Mouse (Mus musculus): ENCODE measurements around the gene 3110082I17Rik.

Gene 3110082I17Rik

DNA sequence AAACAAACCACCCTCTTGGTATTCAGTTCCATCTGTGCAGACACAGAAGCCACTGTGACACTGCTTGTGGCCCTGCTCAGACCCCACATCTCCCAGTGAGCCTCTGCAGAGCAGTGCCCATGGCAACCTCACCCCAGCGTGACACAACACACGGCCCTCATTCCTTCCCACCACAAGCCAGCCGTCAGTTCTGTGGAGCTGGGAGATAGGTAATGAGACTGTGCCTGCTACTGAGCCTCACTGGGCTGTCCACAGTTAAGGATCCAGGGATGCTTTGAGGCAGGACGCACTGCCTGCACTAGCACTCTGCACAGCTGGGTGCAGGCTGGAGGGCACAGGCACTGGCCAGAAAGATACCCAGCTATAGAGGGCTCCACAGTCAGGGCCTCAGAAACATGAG, 10.4 kb downstream of the 3110082I17Rik start:
- peak; percentile 15 for DNase-seq (ENCODE audit: low spot score)

DNA sequence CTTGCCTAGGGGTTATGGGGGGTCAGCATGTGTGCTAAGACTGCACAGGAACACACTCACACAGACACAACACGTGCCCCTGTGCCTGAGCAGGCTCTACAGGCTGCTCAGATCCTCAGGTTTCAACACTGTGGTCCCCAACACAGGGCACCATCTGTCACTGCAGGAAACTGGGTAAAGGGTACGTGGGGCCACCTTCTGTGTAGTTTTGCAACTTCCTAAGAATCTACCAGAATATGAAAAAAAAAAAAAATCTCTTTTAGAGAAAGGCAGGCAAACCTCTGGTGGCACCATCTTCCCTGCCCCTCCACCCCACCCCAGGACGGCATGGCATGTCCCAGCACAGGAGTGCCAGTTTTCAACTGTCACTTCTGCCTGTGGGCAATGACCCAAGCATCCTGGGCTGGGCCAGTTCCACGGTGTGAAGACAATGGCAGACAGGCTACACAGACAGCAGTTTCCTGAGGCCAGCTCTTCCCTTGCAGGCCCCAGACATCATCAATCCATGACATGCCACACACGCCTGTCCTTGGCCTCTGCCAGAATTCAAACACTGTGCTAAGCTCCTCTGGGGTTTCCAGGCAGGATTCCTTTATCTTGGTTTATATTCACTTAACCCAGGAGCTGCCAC, 11.1 kb downstream of the 3110082I17Rik start:
- no peak for DNase-seq (ENCODE audit: low spot score)

- DNase-seq (ENCODE audit: low spot score): no peak
These were observed 12.3 kb downstream of the 3110082I17Rik start for GRCm38 (mm10) chr5:139448025-139448424.

DNA sequence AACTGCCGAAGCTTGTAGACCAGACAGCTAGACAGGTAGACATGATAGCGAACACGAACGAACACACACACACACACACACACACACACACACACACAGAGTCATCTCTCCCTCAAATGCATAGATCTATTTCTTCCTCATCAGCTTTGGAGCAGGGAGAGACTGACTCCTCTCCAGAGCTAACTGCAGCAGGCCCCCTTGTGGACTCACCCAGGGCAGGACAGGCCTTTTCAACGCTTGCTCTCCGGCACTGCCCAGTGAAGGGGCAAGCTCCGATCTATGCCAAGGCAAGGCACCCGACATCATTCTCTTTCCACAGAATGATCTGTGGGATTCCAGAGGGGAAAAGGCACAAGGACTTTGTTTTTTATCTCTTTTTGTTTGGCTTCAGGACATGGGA, 15.1 kb downstream of the 3110082I17Rik start:
- no peak for DNase-seq (ENCODE audit: low spot score)

DNA sequence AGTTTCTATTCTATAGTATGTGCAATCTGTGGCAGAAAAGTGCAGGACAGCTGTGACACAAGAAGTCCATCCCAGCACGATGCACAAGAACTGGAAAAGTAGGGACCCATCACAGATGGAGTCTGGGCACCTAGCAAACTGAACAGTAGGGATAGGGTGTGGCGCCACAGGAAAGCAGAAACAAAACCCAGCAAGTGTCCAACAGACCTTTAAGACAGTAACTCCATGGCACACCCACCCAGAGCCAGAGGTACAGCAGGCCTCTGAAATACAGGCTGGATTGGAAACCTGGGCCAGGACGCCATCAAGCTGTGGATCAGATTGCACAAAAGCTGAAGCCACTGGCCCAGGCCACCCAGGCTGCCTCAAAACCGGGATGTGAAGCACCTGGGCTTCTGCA, 17.4 kb downstream of the 3110082I17Rik start:
- no peak for DNase-seq (ENCODE audit: low spot score)

DNA sequence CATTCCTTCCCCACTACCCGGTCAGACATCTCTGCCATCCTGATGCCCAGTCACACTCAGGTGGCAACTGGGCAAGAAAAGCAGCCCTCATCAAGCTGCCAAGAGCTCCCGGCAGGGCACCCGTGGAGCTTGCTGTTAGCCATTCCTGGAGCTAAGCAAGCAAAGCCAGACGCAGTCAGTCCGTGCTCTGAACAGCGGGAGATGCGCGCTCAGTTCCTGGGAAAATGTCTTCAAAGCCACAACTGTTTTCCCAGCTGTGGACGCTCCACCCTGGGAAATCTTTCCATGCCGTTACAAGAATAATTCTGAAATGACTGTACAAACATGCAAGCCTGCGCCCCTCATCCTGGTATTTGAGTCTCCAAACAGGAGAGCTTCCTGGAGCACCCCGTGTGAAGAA, 17.9 kb downstream of the 3110082I17Rik start:
- DNase-seq (ENCODE audit: low spot score): no peak

DNA sequence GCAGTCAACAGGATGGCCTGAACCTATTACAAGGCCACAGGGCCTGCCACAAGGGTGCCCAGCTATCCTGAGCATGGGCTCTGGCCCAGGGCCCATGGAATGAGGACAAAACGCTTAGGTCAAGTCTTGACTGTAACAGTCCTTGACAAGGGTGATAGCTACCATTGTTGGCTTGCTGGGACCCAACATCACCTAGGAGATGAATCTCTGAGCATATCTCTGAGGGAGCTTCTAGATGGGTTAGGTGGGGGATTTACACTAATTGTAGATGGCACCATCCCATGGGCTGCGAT, 18.7 kb downstream of the 3110082I17Rik start:
- DNase-seq (ENCODE audit: low spot score): no peak

DNA sequence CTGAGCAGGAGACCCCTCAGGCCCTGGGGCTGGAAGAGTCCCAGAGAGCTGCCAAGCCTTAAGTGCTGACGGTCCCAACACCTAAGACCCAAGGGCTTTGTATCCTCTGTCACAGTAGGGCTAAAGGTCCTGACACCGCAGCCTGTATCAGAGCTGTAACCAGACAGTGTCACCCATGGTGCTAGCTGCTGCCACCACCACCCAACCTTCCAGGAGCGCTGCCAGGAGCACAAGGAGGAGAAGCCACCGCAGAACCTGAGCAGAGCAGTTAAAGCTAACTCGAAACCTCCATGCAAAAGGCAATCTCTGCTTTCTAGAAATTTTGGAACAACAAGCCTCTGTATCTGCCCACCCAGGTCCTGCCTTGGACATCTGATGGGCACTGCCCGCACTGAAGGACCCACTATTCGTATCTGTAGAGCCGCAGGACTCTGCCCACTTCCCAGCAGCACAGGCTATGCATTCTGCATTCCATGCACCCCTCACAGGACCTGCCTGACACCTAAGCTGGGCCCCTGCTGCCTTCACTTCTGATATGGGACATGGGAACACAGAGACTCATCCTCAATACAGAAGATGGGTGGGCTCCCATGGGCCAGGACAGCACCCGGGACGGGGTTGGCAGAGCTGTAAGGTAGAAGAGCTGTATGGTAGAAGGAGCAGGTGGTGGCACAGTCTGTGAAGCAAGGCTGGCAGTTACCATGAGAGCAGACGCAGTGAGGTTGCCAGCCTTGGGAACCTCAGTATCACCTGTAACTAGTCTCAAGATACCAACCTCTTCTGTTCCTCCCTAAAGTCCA, 19.2 kb downstream of the 3110082I17Rik start:
- no peak for DNase-seq (ENCODE audit: low spot score)

GRCm38 (mm10) chr5:139440451-139440850, 19.9 kb downstream of the 3110082I17Rik start:
- DNase-seq (ENCODE audit: low spot score): no peak

DNA sequence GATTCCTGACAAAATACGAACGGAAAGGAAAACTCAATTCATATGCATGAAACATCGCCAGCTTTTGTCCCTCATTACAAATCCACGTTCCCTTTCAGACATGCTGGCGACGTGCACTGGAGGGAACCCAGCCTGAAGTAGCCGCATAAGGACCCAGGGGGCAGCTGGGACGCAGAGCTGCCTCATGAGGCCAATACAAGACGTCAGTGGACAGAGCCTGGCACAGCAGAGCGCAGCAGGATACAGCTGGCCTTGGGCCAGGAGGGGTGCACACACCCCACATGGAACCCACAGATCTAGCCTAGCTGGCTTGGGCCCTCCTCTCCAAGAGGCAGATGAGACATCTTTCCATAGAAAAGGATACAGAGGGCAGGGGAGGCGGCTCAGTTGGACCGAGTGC, 21.9 kb downstream of the 3110082I17Rik start:
- no peak for DNase-seq (ENCODE audit: low spot score)

- no peak for DNase-seq (ENCODE audit: low spot score)
These were observed 22.6 kb downstream of the 3110082I17Rik start for GRCm38 (mm10) chr5:139437769-139438168.

GRCm38 (mm10) chr5:139434940-139435339, 25.4 kb downstream of the 3110082I17Rik start:
- DNase-seq (ENCODE audit: low spot score): no peak

GRCm38 (mm10) chr5:139433842-139434568, 26.3 kb downstream of the 3110082I17Rik start:
- no peak for DNase-seq (ENCODE audit: low spot score)

DNA sequence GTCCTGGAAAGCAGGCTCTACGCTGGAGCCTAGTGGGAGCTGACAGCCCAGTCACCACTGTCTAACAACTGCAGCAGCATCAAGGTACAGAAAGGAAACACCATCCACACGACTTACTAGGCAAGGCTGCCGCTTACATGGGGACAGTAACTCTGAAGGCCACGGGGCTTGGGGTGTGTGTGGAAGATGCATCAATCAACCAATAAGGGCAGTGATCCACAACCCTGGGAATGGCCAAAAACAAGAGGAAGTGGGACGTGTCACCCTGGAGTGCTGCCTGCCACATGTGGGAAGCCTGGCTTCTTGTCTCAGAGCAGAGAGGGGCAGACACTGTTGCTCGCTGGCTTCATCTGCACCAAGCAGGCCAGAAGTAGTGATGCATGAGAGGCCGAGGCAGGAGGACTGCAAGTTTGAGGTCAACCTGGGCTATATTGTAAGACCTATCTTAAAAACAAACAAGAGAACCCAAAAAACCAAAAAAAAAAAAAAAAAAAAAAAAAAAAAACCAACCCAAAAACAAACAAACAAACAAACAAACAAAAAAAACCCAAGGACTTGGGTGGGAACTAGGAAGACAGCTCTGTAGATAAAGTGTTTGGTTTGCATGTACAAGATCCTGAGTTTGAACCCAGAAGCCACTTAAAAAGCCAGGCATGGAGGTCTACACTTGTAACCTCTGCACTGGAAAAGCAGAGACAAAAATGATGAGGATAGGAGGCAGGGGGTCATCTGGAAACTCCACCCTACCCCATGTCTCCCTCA, 27.4 kb downstream of the 3110082I17Rik start:
- DNase-seq (ENCODE audit: low spot score): no peak

DNA sequence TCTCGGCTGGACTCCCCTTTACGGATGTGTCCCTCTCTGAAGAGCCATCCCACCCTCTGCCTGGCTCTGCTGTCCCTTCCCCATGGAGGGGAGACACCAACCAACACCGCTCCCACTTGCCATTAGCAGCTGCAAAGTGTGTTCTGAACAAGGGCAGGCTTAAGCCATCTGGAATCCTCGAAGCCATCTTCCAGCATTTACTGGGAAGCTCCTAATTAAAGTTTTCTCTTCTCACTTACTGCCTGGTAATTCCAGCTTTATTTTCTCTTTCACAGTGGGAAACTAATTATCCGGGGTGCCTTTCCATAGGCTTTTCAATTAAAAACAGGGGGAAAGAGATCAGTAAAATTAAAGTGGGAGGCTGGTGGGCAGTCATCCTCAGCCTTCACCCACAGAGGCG, 28.0 kb downstream of the 3110082I17Rik start:
- no peak for DNase-seq (ENCODE audit: low spot score)

DNA sequence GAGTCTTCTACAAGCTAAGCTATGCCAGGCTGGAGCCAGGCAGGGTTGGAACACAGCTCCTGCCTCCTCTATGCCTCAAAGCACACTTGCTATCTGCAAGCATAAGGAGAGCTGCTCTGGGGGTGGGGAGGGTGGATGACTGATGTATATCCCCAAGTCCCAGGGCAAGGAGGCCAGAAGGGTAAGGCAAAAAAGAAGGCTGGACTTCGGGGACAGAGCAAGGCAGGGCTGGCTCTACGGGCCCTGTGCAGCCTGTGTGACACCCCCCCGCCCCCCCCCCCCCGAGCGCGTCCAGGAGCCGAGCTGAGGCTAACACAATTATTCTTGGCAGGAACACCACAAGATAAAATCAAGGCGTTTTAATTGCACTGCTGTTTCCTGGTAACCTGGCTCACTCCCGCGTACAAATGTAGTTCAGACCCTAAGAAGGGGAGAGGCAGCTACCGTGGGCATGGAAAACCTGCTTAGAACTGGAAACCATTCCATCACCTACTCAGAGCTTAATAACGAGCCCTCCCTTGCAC, 30.4 kb downstream of the 3110082I17Rik start:
- DNase-seq (ENCODE audit: low spot score): no peak

DNA sequence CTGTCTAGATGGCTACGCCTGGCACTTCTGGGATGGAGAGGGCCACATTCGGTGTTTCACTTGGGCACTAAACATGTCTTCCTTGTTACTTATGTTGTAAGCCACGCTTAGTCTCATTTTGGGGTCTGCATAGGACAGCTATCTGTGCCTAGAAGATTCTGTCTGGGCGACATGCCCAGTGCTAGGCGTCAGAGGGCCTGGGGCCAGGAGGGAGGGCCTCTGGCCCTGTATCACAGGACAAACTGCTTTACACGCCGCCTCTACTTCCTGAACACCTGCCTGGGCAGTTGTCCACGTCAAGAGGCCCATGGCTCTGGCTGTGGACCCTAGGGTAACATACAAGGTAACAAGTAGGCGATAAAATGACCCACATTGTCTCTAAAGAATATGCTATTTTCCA, 32.3 kb downstream of the 3110082I17Rik start:
- DNase-seq (ENCODE audit: low spot score): no peak

- no peak for DNase-seq (ENCODE audit: low spot score)
These were observed 33.3 kb downstream of the 3110082I17Rik start for GRCm38 (mm10) chr5:139427001-139427400.

DNA sequence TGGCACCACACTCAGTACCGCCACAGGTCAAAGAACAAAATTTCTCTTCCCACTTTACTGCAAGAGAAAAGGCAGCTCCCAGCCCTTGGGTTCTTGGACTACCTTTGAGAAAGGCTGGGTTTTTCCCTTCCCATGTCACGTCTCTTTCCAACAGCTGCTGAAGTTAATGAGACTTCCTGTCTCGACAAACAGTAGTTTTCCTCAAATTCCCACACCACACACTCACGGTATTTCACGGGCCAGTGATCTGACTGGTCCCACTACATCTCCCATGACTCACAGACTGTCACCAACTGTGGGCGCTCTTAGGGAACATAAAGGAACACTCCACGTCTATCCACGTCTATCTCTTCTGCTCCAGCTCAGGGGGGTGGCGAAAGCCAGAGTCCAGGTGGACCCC, 35.1 kb downstream of the 3110082I17Rik start:
- no peak for DNase-seq (ENCODE audit: low spot score)

GRCm38 (mm10) chr5:139423026-139423865, 37.1 kb downstream of the 3110082I17Rik start, which contains the start of gene Gper1:
Gene Gper1 (plus strand): TSS chr5:139423151.
- DNase-seq (ENCODE audit: low spot score): no peak

DNA sequence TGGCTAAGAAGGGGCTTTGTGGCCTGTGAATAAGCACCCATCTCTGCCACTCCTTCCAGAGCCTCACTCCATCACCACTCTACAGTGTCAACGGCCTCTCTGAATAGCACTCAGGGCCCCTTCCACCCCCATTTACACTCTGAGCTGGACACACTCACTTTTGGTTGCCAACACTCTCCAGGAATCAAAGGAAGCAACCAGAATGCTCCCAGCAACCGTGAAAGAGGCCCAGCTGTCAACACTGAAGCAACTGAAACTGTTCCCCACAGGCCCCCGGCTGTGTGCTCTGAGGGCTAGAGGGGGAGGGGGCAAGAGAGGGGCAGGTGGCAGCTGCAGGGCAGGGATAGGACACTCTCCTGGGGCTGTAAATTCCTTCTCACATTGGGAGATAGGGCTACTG, 41.7 kb downstream of the 3110082I17Rik start:
- peak; percentile 43 for DNase-seq (ENCODE audit: low spot score)

Measured in retina, embryonic 14.5 days (tissue).